Mouse (Mus musculus) urinary bladder, postnatal 25 days (tissue): ENCODE results near the gene Arnt.
"Not testable (repeated sequence)": the region's sequence is repeated elsewhere in the genome, so short reads cannot be mapped to it uniquely, and the experiment has no call there.

Experiments
- DNase-seq: peaks from one replicate; pipeline ENCODE4 v3.0.0; 2022; ENCODE audit warnings: low spot score

Arnt gene

GRCm38 (mm10) chr3:95529814-95530213, 95.6 kb downstream of the Arnt start:
- DNase-seq: no peak

- DNase-seq: no peak
Measured at GRCm38 (mm10) chr3:95531025-95531424, 96.8 kb downstream of the Arnt start.

- no peak for DNase-seq
Measured at GRCm38 (mm10) chr3:95533364-95533763, 99.2 kb downstream of the Arnt start.

- DNase-seq: no peak
Measured at GRCm38 (mm10) chr3:95534927-95535326, 100.7 kb downstream of the Arnt start.

- DNase-seq: no peak
Measured at GRCm38 (mm10) chr3:95538936-95539335, 104.7 kb downstream of the Arnt start.

GRCm38 (mm10) chr3:95539837-95540236, 105.6 kb downstream of the Arnt start:
- DNase-seq: no peak

GRCm38 (mm10) chr3:95541186-95541585, 107.0 kb downstream of the Arnt start:
- DNase-seq: not testable (repeated sequence)

- no peak for DNase-seq
Measured at GRCm38 (mm10) chr3:95542171-95542570, 108.0 kb downstream of the Arnt start.

GRCm38 (mm10) chr3:95542981-95543380, 108.8 kb downstream of the Arnt start:
- DNase-seq: no peak
